Mouse (Mus musculus) liver, postnatal 0 days (tissue): ENCODE measurements around the gene Taar8a. TPM values are rescaled to one million over a fixed set of nuclear protein-coding genes. Genes with fewer than 3 reads are reported as not detected.
A peak's percentile ranks its signal among the peaks of the same experiment; 100 is the strongest.
"Not testable (repeated sequence)": the region's sequence is repeated elsewhere in the genome, so short reads cannot be mapped to it uniquely, and the experiment has no call there.

Experiments
- ATAC-seq: fragments of 200-750 bp; cut with Nextera tagmentation; 2 replicates; pipeline ENCODE4 v1.8.0; 2017; ENCODE audit warnings: mild to moderate bottlenecking, moderate library complexity
- DNase-seq: peaks from one replicate; pipeline ENCODE4 v3.0.0-alpha.2; 2016
- H3K27ac ChIP-seq: fragments of 300-500 bp; sonication (generic); 2 replicates; pipeline ENCODE4 v1.5.1; 2014; ENCODE audit warnings: antibody characterized with exemption, moderate library complexity, mild to moderate bottlenecking, low read depth
- H3K27me3 ChIP-seq: fragments of 300-500 bp; sonication (generic); 2 replicates; pipeline ENCODE4 v1.6.1; 2014; ENCODE audit warnings: low read length, control low read depth, mixed read lengths; ENCODE audit not compliant: insufficient read depth
- H3K36me3 ChIP-seq: fragments of 300-500 bp; sonication (generic); replicated peaks from 2 replicates; pipeline ENCODE4 v1.6.1; 2014; ENCODE audit warnings: mild to moderate bottlenecking, control low read depth, low read length, moderate library complexity, mixed read lengths; ENCODE audit not compliant: insufficient read depth
- H3K4me1 ChIP-seq: fragments of 300-500 bp; sonication (generic); 2 replicates; pipeline ENCODE4 v1.6.1; 2014; ENCODE audit warnings: antibody characterized with exemption, mild to moderate bottlenecking, control low read depth; ENCODE audit not compliant: insufficient read depth
- H3K4me2 ChIP-seq: fragments of 300-500 bp; sonication (generic); 2 replicates; pipeline ENCODE4 v1.6.1; 2014; ENCODE audit warnings: low read depth, mild to moderate bottlenecking, low read length, moderate library complexity, mixed read lengths
- H3K4me3 ChIP-seq: fragments of 300-500 bp; sonication (generic); 2 replicates; pipeline ENCODE4 v1.5.1; 2014; ENCODE audit warnings: low read depth, low read length
- H3K9ac ChIP-seq: fragments of 300-500 bp; sonication (generic); replicated peaks from 2 replicates; pipeline ENCODE4 v1.6.1; 2014; ENCODE audit warnings: mild to moderate bottlenecking, moderate library complexity
- H3K9me3 ChIP-seq: fragments of 300-500 bp; sonication (generic); 2 replicates; pipeline ENCODE4 v1.6.1; 2016; ENCODE audit warnings: mild to moderate bottlenecking, control low read depth, low read length, mixed read lengths
- CTCF ChIP-seq: sonication (generic); IDR thresholded peaks from 2 replicates; pipeline ENCODE4 v1.5.1; 2016; ENCODE audit warnings: antibody characterized with exemption, low read depth
- EP300 ChIP-seq: IDR thresholded peaks from 2 replicates; pipeline ENCODE4 v1.6.1; 2016; ENCODE audit warnings: antibody characterized with exemption, low read depth, mild to moderate bottlenecking
- WGBS: fragments of 180-500 bp; shearing (Covaris S2); extraction: QIAGEN DNeasy Blood & Tissue Kit; methylation state at CpG from one replicate; pipeline ENCODE4 v1.1.7; 2014; ENCODE audit not compliant: insufficient replicate concordance; 5-methylcytosine and 5-hydroxymethylcytosine counted together
- polyA plus RNA-seq: library from polyadenylated mRNA; unstranded; fragments of >200 nt; fragmentation: Nextera tagmentation; extraction: Ambion mirVana; gene quantifications from 2 replicates; pipeline ENCODE4 v1.2.1, GENCODE M21; 2015

Taar8a gene
- polyA plus RNA-seq, 1 experiment from 2014 or later, result not detected

DNA sequence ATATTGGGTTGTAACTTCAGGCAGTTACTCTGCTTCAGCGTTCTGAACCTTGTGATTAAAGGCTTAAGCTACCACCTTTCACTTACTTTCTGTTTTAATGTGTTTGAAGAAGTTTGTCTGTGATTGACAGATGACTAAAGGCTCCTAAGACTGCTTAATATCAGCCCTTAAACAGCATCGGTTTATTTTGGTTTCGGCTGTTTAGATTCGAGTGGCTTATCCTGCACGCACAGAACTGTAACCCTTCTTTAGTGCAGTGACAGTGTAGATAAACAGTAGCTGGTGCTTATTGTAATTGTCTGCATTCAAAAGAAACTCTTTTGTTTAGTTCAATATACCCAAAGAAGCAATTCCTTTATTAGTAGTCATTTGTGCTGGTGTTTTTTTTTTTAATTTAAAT is 24.3 kb upstream of the Taar8a start:
- Histone ChIP-seq H3K9ac (no peak overlapping the region), H3K4me1 (no peaks in the 10 kb centered on the region), H3K9me3 (no peaks in the 10 kb centered on the region), H3K4me3 (no peak overlapping the region), H3K36me3 (no peaks in the 10 kb centered on the region), H3K4me2 (no peak overlapping the region), H3K27me3 (no peaks in the 10 kb centered on the region), H3K27ac (no peak overlapping the region)
- 57% methylated on average over 5 of the region's 5 CpGs for WGBS
- no peak for ATAC-seq
- DNase-seq, result no peak
- TF ChIP-seq CTCF (no peak), EP300 (no peak)

DNA sequence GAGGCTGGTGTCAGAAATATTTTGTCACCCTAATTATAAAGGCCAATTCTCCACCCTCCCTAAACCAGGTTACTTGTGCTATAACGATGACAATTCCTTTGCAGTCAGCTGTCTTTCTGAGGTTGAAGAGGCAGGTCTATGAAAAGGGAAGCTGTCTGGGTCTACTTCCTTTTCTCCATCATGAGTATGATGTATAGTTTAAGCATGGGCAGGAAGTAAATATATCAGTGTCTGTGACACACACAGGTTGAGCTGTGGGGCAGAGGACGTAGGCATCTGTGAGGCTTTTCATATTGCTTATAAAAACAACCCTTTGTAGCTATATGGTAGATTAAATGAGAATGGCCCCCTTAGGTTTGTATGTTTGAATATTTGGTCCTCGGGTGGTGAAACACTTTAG is 17.3 kb upstream of the Taar8a start:
- DNase-seq (no peak), ATAC-seq (no peak)
- H3K27me3 ChIP-seq, result no peaks in the 10 kb centered on the region
- H3K27ac ChIP-seq, result no peak overlapping the region
- no peaks in the 10 kb centered on the region for H3K36me3 ChIP-seq
- no peak overlapping the region for H3K9ac ChIP-seq
- no peaks in the 10 kb centered on the region for H3K4me1 ChIP-seq
- TF ChIP-seq CTCF (no peak), EP300 (no peak)
- no peaks in the 10 kb centered on the region for H3K9me3 ChIP-seq
- no peak overlapping the region for H3K4me3 ChIP-seq
- H3K4me2 ChIP-seq, result no peak overlapping the region
- 58% methylated on average over 3 of the region's 3 CpGs for WGBS

DNA sequence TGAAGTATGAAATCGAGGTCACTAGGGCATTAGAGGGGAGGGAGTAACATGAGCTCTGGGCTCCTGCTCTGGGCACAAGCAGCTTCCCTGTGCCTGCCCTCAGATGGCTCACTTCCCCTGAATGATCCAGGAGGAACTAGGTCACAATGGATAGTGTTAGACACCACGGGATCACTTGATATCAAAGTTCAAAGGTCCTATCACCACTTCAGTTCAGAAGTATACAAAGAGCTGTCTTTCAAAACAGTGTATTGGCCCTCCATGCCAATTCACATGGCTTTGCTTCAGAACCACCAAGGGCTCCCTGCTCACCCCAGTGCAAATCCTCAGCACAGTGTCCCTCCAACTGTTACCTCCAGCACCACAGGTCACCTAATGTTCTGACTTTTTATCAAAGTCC is 1.5 kb upstream of the Taar8a start:
- not testable (repeated sequence) for H3K27me3 ChIP-seq, DNase-seq, H3K4me3 ChIP-seq, H3K36me3 ChIP-seq, H3K27ac ChIP-seq, H3K9me3 ChIP-seq, H3K4me2 ChIP-seq, ATAC-seq, H3K4me1 ChIP-seq, H3K9ac ChIP-seq
- WGBS, result 28% methylated on average over 2 of the region's 2 CpGs

DNA sequence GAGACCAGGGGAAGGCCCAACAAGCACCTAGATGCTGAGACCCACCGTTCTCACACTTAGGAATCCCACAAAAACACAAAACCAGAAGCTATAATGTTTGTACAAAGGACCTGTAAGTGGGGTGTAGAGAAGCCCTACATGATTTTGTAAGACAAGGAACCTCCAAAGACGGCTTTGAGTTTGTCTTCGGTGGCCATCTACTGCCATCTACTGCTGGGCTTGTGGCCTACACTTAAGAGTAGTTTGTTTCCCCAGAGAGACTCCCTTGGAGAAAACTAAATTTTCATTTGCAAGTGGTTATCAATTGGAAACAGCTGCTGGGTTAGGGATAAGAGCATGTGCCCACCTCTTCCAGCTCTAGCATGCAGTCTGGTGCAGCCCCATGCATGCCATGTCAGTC is 3.9 kb downstream of the Taar8a start:
- WGBS, result 41% methylated on average over 3 of the region's 3 CpGs
- peak; percentile 44 for DNase-seq

DNA sequence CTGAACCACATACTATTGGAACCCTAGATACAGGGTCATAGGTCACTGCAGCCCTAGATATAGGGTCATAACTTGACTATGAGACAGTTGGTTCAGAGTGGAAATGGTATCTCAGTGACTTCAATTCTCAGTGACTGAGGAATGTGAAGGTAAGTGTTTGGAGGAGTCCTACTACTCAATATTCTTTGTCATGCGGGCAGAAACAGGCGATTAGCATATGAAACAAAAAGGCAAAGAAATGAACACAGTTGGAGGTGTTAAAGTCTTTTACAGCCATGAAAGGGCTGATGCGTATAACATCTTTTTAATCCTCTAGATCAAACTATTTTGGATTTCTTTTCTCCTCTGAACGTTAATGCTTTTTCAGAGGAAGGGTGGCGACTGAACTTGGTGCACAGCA is 9.6 kb downstream of the Taar8a start:
- H3K4me2 ChIP-seq, result no peak overlapping the region
- no peak overlapping the region for H3K4me3 ChIP-seq
- ATAC-seq (no peak), DNase-seq (no peak)
- no peaks in the 10 kb centered on the region for H3K36me3 ChIP-seq
- peaks cover 4% of the 10 kb centered on the region; the same call in 1 of the 2 replicates for H3K4me1 ChIP-seq
- 69% methylated on average over 5 of the region's 5 CpGs for WGBS
- no peaks in the 10 kb centered on the region for H3K27me3 ChIP-seq
- H3K9ac ChIP-seq, result no peak overlapping the region
- TF ChIP-seq CTCF, result no peak
- H3K27ac ChIP-seq, result no peak overlapping the region; the same call in 1 of the 2 replicates
- H3K9me3 ChIP-seq, result no peaks in the 10 kb centered on the region

More for the DNA sequence above, 3.9 kb downstream of the Taar8a start:
- ATAC-seq, result no peak
- TF ChIP-seq EP300, result no peak
- TF ChIP-seq CTCF, result peak; percentile 67
- Histone ChIP-seq H3K36me3 (no peaks in the 10 kb centered on the region), H3K27me3 (no peaks in the 10 kb centered on the region), H3K27ac (no peak overlapping the region), H3K9me3 (no peaks in the 10 kb centered on the region), H3K4me2 (no peak overlapping the region), H3K9ac (no peak overlapping the region), H3K4me1 (no peaks in the 10 kb centered on the region), H3K4me3 (no peak overlapping the region)

DNA sequence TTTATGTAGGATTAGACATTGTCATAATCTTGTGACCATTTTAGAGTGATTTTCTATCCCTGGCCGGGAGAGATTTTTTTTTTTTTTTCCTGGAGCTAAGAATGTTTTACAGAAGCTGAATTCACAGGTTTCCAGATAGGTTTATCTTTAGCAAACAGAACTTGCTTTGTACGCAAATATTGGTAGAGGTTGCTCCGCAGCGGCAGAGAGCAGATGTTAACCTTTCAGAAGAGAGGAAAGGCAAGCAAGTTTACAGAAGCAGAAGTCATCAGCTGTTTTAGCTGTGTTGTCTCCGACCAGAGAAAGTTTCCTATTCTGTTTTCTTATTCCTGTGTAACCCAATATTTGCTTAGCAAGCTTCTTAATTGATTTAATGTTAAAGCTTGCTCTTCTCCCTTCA is 10.3 kb downstream of the Taar8a start:
- DNase-seq (no peak), ATAC-seq (peak; percentile 60)
- peaks cover 4% of the 10 kb centered on the region; the same call in 1 of the 2 replicates for H3K4me1 ChIP-seq
- H3K4me2 ChIP-seq, result no peak overlapping the region
- no peaks in the 10 kb centered on the region for H3K27me3 ChIP-seq
- WGBS, result 43% methylated on average over 5 of the region's 5 CpGs
- no peak overlapping the region for H3K4me3 ChIP-seq
- H3K36me3 ChIP-seq, result no peaks in the 10 kb centered on the region
- H3K27ac ChIP-seq, result no peak overlapping the region; the same call in 1 of the 2 replicates
- no peak overlapping the region for H3K9ac ChIP-seq
- TF ChIP-seq CTCF (no peak), EP300 (no peak)
- no peaks in the 10 kb centered on the region for H3K9me3 ChIP-seq

DNA sequence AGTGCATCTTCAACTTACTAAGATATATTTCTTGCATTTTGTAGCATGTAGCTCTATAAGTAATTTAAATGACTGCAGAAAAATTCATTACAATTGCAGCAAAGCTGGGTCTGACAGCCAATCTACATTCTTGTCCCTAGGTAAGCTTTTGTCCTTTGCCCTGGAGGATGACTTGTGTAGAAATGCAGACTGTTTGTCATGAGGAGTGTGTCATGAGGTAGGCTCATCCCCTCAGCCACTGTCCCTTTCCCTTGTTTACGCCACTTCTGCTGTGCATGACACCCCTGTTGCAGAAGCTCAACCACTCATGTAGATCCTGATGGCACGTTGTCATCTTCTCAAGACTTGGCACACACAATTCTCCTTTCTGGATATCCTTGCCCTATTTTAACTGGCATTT is 10.9 kb downstream of the Taar8a start:
- peak; percentile 91 for ATAC-seq
- H3K9me3 ChIP-seq, result no peaks in the 10 kb centered on the region
- H3K36me3 ChIP-seq, result no peaks in the 10 kb centered on the region
- no peak for DNase-seq
- no peak overlapping the region for H3K4me3 ChIP-seq
- TF ChIP-seq EP300 (no peak), CTCF (no peak)
- H3K4me2 ChIP-seq, result no peak overlapping the region
- no peak overlapping the region for H3K9ac ChIP-seq
- no peaks in the 10 kb centered on the region for H3K27me3 ChIP-seq
- WGBS, result 69% methylated on average over 2 of the region's 2 CpGs
- peaks cover 4% of the 10 kb centered on the region; the same call in 1 of the 2 replicates for H3K4me1 ChIP-seq
- no peak overlapping the region for H3K27ac ChIP-seq
